9 mouse cellular contexts compared by ENCODE assay signal in the genomic region with DNA sequence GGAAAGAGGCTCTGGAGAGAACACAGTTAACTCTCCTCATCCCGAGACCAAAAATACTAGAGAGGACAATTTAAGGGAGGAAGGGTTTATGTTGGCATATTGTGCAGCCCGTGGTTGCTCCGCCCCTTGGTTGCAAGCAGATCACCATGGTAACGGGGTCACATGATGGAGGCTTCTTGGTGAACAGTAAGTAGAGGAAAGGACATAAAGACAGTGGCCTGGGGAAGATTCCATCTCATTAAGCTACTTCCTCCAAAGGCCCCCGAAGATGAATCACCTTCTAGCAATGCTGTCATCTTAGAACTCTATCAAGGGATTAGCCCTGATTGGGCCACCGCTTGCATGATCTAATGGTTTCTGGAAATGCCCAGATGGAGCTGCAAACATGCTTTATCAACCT. TPM values are rescaled to one million over a fixed set of nuclear protein-coding genes. Genes with fewer than 3 reads are reported as not detected.
DNase-seq lines count a peak whose midpoint lies in the region; ATAC-seq and TF ChIP-seq lines count a peak whose summit lies in the region.
"Had no signal": no experiment of that assay in that cellular context is flagged by ENCODE, and none has a peak within 500 bp of the region (broad histone marks: within the 10 kb centered on the region; RNA-seq: fewer than 3 reads in every experiment).

No protein-coding gene starts in this region.

- no peak overlapping the region for H3K4me3 ChIP-seq in embryonic facial prominence, embryonic 14.5 days (ENCODE audit: low read depth, low read length)
- H3K4me3 ChIP-seq in embryonic facial prominence, embryonic 10.5 days = no peak overlapping the region
- H3K4me3 ChIP-seq in liver, postnatal 0 days (ENCODE audit: low read depth, low read length) = no peak overlapping the region
- no peak overlapping the region for H3K4me3 ChIP-seq in cerebellum, adult 2 months (replicated peaks; ENCODE audit: insufficient read depth, low read depth, low read length)
- H3K4me3 ChIP-seq: midbrain, embryonic 12.5 days had no signal

- peaks cover 16% of the 10 kb centered on the region; the same call in 1 of the 2 replicates for H3K4me1 ChIP-seq in embryonic facial prominence, embryonic 14.5 days (ENCODE audit: control insufficient read depth, insufficient read depth, low read length)
- H3K4me1 ChIP-seq in embryonic facial prominence, embryonic 10.5 days = 0 out of 2 replicates have a peak, but pooled peaks cover 9% of the 10 kb centered on the region
- peaks cover 10% of the 10 kb centered on the region for H3K4me1 ChIP-seq in liver, postnatal 0 days (ENCODE audit: insufficient read depth)
- H3K4me1 ChIP-seq in cerebellum, adult 2 months (ENCODE audit: control insufficient read depth, insufficient read depth, low read length) = no peaks in the 10 kb centered on the region

- H3K9ac ChIP-seq in embryonic facial prominence, embryonic 14.5 days (ENCODE audit: low read depth, low read length) = no peak overlapping the region
- no peak overlapping the region for H3K9ac ChIP-seq in liver, postnatal 0 days (replicated peaks)
- H3K9ac ChIP-seq: midbrain, embryonic 12.5 days had no signal

- TF ChIP-seq EP300 in liver, postnatal 0 days (IDR thresholded peaks at IDR 0.05; ENCODE audit: low read depth) = no peak

- no peak overlapping the region for H3K27ac ChIP-seq in embryonic facial prominence, embryonic 14.5 days (replicated peaks; ENCODE audit: low read depth, low read length)
- no peak overlapping the region for H3K27ac ChIP-seq in embryonic facial prominence, embryonic 10.5 days (replicated peaks)
- H3K27ac ChIP-seq in liver, postnatal 0 days (ENCODE audit: low read depth) = peak overlapping the region; percentile 39; the same call in 1 of the 2 replicates
- H3K27ac ChIP-seq in cerebellum, adult 2 months (ENCODE audit: insufficient read depth, low read length) = no peak overlapping the region
- H3K27ac ChIP-seq: midbrain, embryonic 12.5 days had no signal

- TF ChIP-seq POLR2A in cerebellum, adult 2 months (IDR thresholded peaks at IDR 0.05; ENCODE audit: borderline replicate concordance, insufficient read depth, low read length) = no peak

- peak; percentile 43 for DNase-seq in embryonic facial prominence, embryonic 14.5 days (ENCODE audit: low spot score)
- no peak for DNase-seq in embryonic facial prominence, embryonic 10.5 days (ENCODE audit: low spot score)
- DNase-seq in 3134 (ENCODE audit: extremely low read depth, insufficient read length, low spot score) = peak; percentile 57
- peak; percentile 41 for DNase-seq in liver, postnatal 0 days
- no peak for DNase-seq in cerebellum, adult 2 months
- DNase-seq in cerebellum, adult 8-10 months = no peak
- no peak for DNase-seq in left cerebral cortex, adult 9 months (ENCODE audit: low spot score in 2 of 2)

- 73% methylated on average over 6 of the region's 6 CpGs for WGBS in embryonic facial prominence, embryonic 14.5 days
- WGBS in embryonic facial prominence, embryonic 10.5 days = 75% methylated on average over 6 of the region's 6 CpGs
- 37% methylated on average over 6 of the region's 6 CpGs for WGBS in liver, postnatal 0 days (ENCODE audit: insufficient replicate concordance)
- WGBS in cerebellum, adult 2 months = 71% methylated on average over 6 of the region's 6 CpGs

- no peaks in the 10 kb centered on the region for H3K36me3 ChIP-seq in embryonic facial prominence, embryonic 14.5 days (ENCODE audit: control insufficient read depth, insufficient read depth, low read length)
- no peaks in the 10 kb centered on the region for H3K36me3 ChIP-seq in embryonic facial prominence, embryonic 10.5 days (replicated peaks)
- no peaks in the 10 kb centered on the region for H3K36me3 ChIP-seq in liver, postnatal 0 days (replicated peaks; ENCODE audit: insufficient read depth, low read length)
- H3K36me3 ChIP-seq: midbrain, embryonic 12.5 days had no signal

- ATAC-seq in embryonic facial prominence, embryonic 14.5 days (ENCODE audit: low read depth) = no peak
- ATAC-seq in activated CD4-positive, CD25-positive, alpha-beta regulatory T cell, adult 4 months = peak; percentile 79
- ATAC-seq in liver, postnatal 0 days = peak; percentile 66

- H3K27me3 ChIP-seq in embryonic facial prominence, embryonic 14.5 days (replicated peaks; ENCODE audit: control insufficient read depth, insufficient read depth, low read length) = no peaks in the 10 kb centered on the region
- H3K27me3 ChIP-seq in embryonic facial prominence, embryonic 10.5 days (replicated peaks; ENCODE audit: low read depth, poor library complexity, severe bottlenecking) = no peaks in the 10 kb centered on the region; the same call in 1 of the 2 replicates
- no peaks in the 10 kb centered on the region for H3K27me3 ChIP-seq in liver, postnatal 0 days (ENCODE audit: insufficient read depth, low read length)
- no peaks in the 10 kb centered on the region for H3K27me3 ChIP-seq in cerebellum, adult 2 months (ENCODE audit: control insufficient read depth, insufficient read depth, low read length)
- H3K27me3 ChIP-seq: midbrain, embryonic 12.5 days had no signal

- no peak overlapping the region for H3K4me2 ChIP-seq in embryonic facial prominence, embryonic 14.5 days (ENCODE audit: low read depth, low read length)
- H3K4me2 ChIP-seq in liver, postnatal 0 days (ENCODE audit: low read depth, low read length) = peak overlapping the region; percentile 26; the same call in 1 of the 2 replicates
- H3K4me2 ChIP-seq: midbrain, embryonic 12.5 days had no signal

- no peaks in the 10 kb centered on the region for H3K9me3 ChIP-seq in embryonic facial prominence, embryonic 14.5 days (ENCODE audit: control insufficient read depth, low read length)
- no peaks in the 10 kb centered on the region for H3K9me3 ChIP-seq in embryonic facial prominence, embryonic 10.5 days
- H3K9me3 ChIP-seq in liver, postnatal 0 days (ENCODE audit: low read length) = no peaks in the 10 kb centered on the region
- H3K9me3 ChIP-seq: midbrain, embryonic 12.5 days had no signal

- no peak for TF ChIP-seq CTCF in liver, postnatal 0 days (IDR thresholded peaks at IDR 0.05; ENCODE audit: low read depth)
- no peak for TF ChIP-seq CTCF in cerebellum, adult 2 months (IDR thresholded peaks at IDR 0.05; ENCODE audit: borderline replicate concordance, insufficient read depth, low read depth, low read length)

RNA-seq across cellular contexts. Expression of a gene that starts 35.1 kb away (rescaled TPM):
- polyA plus RNA-seq in embryonic facial prominence, embryonic 14.5 days (2014; fragmentation: Nextera tagmentation; extraction: Ambion mirVana) = 85.8 and 119 TPM in 2 replicates
- polyA plus RNA-seq in embryonic facial prominence, embryonic 10.5 days (2016; fragmentation: Nextera tagmentation; extraction: Ambion mirVana) = 4.4 and 4.9 TPM in 2 replicates
- polyA plus RNA-seq in activated CD4-positive, CD25-positive, alpha-beta regulatory T cell, adult 4 months (2017; shearing (Covaris generic)) = under 1 TPM in 1 of 2 experiments, not detected in 1; 0.44 TPM
- polyA plus RNA-seq in liver, postnatal 0 days (2015; fragmentation: Nextera tagmentation; extraction: Ambion mirVana) = 89.6 and 97.3 TPM in 2 replicates
- 82.5 and 96.5 TPM in 2 replicates for polyA plus RNA-seq in cerebellum, adult 2 months (2012; rRNA removed)

Comparison
In these comparisons a context has a peak if more than half of its experiments do, and no peak if none do; other contexts are left out.
1. DNase-seq: peak in embryonic facial prominence, embryonic 14.5 days (single experiment), 3134 (single experiment) and liver, postnatal 0 days (single experiment); none in embryonic facial prominence, embryonic 10.5 days (single experiment), cerebellum, adult 2 months (0 of 2), cerebellum, adult 8-10 months (single experiment) and left cerebral cortex, adult 9 months (0 of 2).
2. RNA of a gene that starts 35.1 kb away (polyA plus RNA-seq): 85.8 to 119 TPM in embryonic facial prominence, embryonic 14.5 days, 89.6 to 97.3 TPM in liver, postnatal 0 days and 82.5 to 96.5 TPM in cerebellum, adult 2 months; 4.4 to 4.9 TPM in embryonic facial prominence, embryonic 10.5 days and 0.44 TPM in activated CD4-positive, CD25-positive, alpha-beta regulatory T cell, adult 4 months; every median in the first group is over 10 times any median in the second.